Mouse (Mus musculus) C2C12 (cell line): ENCODE results near the gene Tecpr2.

Experiments
- CTCF ChIP-seq: IDR thresholded peaks from one replicate; pipeline ENCODE4 v1.5.1; 2011; ENCODE audit not compliant: control insufficient read depth, insufficient read depth, insufficient read length
- FOSL1 ChIP-seq: IDR thresholded peaks from one replicate; pipeline ENCODE4 v1.8.0; 2011; ENCODE audit warnings: mild to moderate bottlenecking, low read length; ENCODE audit not compliant: poor library complexity, insufficient read depth, severe bottlenecking
- MAX ChIP-seq: IDR thresholded peaks from one replicate; pipeline ENCODE4 v1.6.1; 2011; ENCODE audit warnings: mild to moderate bottlenecking, control low read depth
- USF1 ChIP-seq: IDR thresholded peaks from one replicate; pipeline ENCODE4 v1.6.1; 2011; ENCODE audit warnings: low read depth, mild to moderate bottlenecking, control low read depth, moderate library complexity

GRCm38 (mm10) chr12:111004142-111004541 is 115.1 kb downstream of the Tecpr2 start:
- TF ChIP-seq CTCF (no peak), MAX (no peak), USF1 (no peak), FOSL1 (no peak)
